Mouse (Mus musculus) MEL (cell line): ENCODE results near the gene Nfasc.

Experiments
- CTCF ChIP-seq, 3 experiments: IDR thresholded peaks in 2 of 3; conservative IDR thresholded peaks in 1 of 3; 2 replicates each; pipeline ENCODE4 v1.5.1; 2011 to 2012; ENCODE audit warnings: low read length in 3 of 3, low read depth in 2 of 3, mild to moderate bottlenecking in 2 of 3, improper control_type of control experiment in 1 of 3, inconsistent platforms in 1 of 3, mixed read lengths in 1 of 3, moderate library complexity in 1 of 3; ENCODE audit not compliant: control insufficient read depth in 1 of 3, insufficient read depth in 1 of 3, poor library complexity in 1 of 3, severe bottlenecking in 1 of 3
- EP300 ChIP-seq, 2 experiments: IDR thresholded peaks; 2 replicates each; pipeline ENCODE4 v1.6.1; 2011; ENCODE audit warnings: improper control_type of control experiment in 2 of 2, low read length in 2 of 2, low read depth in 1 of 2, mild to moderate bottlenecking in 1 of 2
- HCFC1 ChIP-seq: IDR thresholded peaks from 2 replicates; pipeline ENCODE4 v1.6.1; 2012; ENCODE audit warnings: low read depth, mild to moderate bottlenecking, inconsistent platforms, low read length, improper control_type of control experiment, moderate library complexity
- JUND ChIP-seq: IDR thresholded peaks from 2 replicates; pipeline ENCODE4 v1.6.1; 2011; ENCODE audit warnings: low read depth, mild to moderate bottlenecking, improper control_type of control experiment, low read length
- ZC3H11A ChIP-seq: IDR thresholded peaks from 2 replicates; pipeline ENCODE4 v1.6.1; 2012; ENCODE audit warnings: low read depth, mild to moderate bottlenecking, inconsistent platforms, low read length, improper control_type of control experiment

DNA sequence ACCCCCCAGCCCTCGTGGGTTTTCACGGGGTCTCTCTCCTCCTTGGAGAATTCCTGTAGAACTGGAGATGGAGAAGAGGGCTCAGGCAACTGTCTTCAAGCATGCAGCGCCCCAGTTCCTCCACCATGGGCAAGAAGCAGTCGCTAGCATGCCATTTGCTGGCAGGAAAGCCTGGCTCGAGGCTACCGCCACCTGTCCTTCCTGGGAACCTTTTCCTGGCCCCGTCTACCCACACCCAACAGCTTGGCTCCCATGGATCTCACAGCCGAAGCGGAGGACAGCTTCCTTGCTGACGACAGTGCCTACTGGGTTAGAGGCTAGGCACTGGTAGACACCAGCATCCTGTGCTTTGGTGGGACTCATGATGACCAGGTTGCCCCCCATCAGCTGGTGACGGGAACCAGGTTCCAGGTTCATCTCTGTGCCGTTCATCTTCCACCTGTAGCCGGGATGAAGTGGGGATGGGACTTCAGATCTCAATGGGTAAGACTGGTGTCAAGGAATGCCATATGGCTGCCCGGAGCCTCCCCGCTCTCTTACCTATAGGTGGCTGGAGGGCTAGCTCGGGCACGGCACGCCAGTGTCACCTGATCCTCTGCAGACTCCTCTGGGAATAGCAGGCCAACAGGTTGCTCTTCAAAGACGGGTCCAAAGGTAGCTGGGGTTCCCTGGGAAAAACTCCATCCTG lies 212.8 kb downstream of the Nfasc start:
- no peak for TF ChIP-seq JUND
- TF ChIP-seq EP300 (IDR thresholded peaks at IDR 0.05; ENCODE audit: low read depth in 1 of 2, low read length in 2 of 2) = no peak
- no peak for TF ChIP-seq ZC3H11A
- no peak for TF ChIP-seq CTCF (IDR thresholded peaks at IDR 0.05 in 2 of 3, conservative IDR thresholded peaks at IDR 0.05 in 1 of 3; ENCODE audit: control insufficient read depth in 1 of 3, insufficient read depth in 1 of 3, low read depth in 2 of 3, low read length in 3 of 3, poor library complexity in 1 of 3, severe bottlenecking in 1 of 3)
- TF ChIP-seq HCFC1 = no peak
